Mouse (Mus musculus) cerebellum, adult 2 months (tissue): ENCODE results near the gene Gpr3. TPM values are rescaled to one million over a fixed set of nuclear protein-coding genes. Genes with fewer than 3 reads are reported as not detected.

Experiments used
- DNase-seq, 2 experiments: peaks; one replicate each; pipeline ENCODE4 v3.0.0; 2021
- H3K27ac ChIP-seq: fragments of 200-500 bp; 2 replicates; pipeline ENCODE4 v1.5.1; 2012; ENCODE audit warnings: low read length, control low read depth, inconsistent platforms; ENCODE audit not compliant: insufficient read depth
- H3K27me3 ChIP-seq: fragments of 200-500 bp; 2 replicates; pipeline ENCODE4 v1.6.1; 2012; ENCODE audit warnings: inconsistent platforms, mild to moderate bottlenecking, low read length, moderate library complexity; ENCODE audit not compliant: control insufficient read depth, insufficient read depth
- H3K4me1 ChIP-seq: fragments of 200-500 bp; 2 replicates; pipeline ENCODE4 v1.6.1; 2011; ENCODE audit warnings: low read length; ENCODE audit not compliant: control insufficient read depth, insufficient read depth
- H3K4me3 ChIP-seq: fragments of 200-500 bp; replicated peaks from 2 replicates; pipeline ENCODE3; 2011; ENCODE audit warnings: mild to moderate bottlenecking, low read depth, low read length, control low read depth; ENCODE audit not compliant: insufficient read depth
- CTCF ChIP-seq: fragments of 200-500 bp; IDR thresholded peaks from 2 replicates; pipeline ENCODE4 v1.5.1; 2011; ENCODE audit warnings: low read depth, mild to moderate bottlenecking, control low read depth, low read length, moderate library complexity, borderline replicate concordance; ENCODE audit not compliant: insufficient read depth
- POLR2A ChIP-seq: fragments of 200-500 bp; IDR thresholded peaks from 2 replicates; pipeline ENCODE4 v1.6.1; 2011; ENCODE audit warnings: low read length, control low read depth, borderline replicate concordance; ENCODE audit not compliant: insufficient read depth
- WGBS: fragments of 180-500 bp; shearing (Covaris S2); methylation state at CpG from one replicate; pipeline ENCODE4 v1.1.7; 2018; 5-methylcytosine and 5-hydroxymethylcytosine counted together
- polyA plus RNA-seq: library from polyadenylated mRNA; depleted of rRNA; stranded (reverse); fragments of >200 nt; gene quantifications from 2 replicates; pipeline ENCODE4 v1.2.3, GENCODE M21; 2012

The Gpr3 gene
- polyA plus RNA-seq, 1 experiment: 10.9 TPM

- Histone ChIP-seq H3K27me3 (no peaks in the 10 kb centered on the region), H3K4me3 (peak overlapping the region; percentile 36), H3K4me1 (no peaks in the 10 kb centered on the region), H3K27ac (no peak overlapping the region)
- WGBS: 15% methylated on average over 31 of the region's 31 CpGs
- no peak for TF ChIP-seq POLR2A
- TF ChIP-seq CTCF: no peak
- DNase-seq: peak; percentile 24 to 46
Measured at GRCm38 (mm10) chr4:133251214-133251613, 38.9 kb upstream of the Gpr3 start.

- no peaks in the 10 kb centered on the region for H3K4me1 ChIP-seq
- 1% methylated on average over 22 of the region's 22 CpGs for WGBS
- peak; percentile 86 to 92 for DNase-seq
- H3K4me3 ChIP-seq: peak overlapping the region; percentile 36
- no peaks in the 10 kb centered on the region for H3K27me3 ChIP-seq
- TF ChIP-seq POLR2A: no peak
- TF ChIP-seq CTCF: peak; percentile 86
- H3K27ac ChIP-seq: no peak overlapping the region
Measured at GRCm38 (mm10) chr4:133250609-133251008, 38.3 kb upstream of the Gpr3 start.

GRCm38 (mm10) chr4:133247806-133248449 is 35.6 kb upstream of the Gpr3 start:
- H3K4me3 ChIP-seq: no peak overlapping the region
- WGBS: 85% methylated on average over 13 of the region's 13 CpGs
- TF ChIP-seq POLR2A (no peak), CTCF (no peak)
- H3K27ac ChIP-seq: no peak overlapping the region
- no peaks in the 10 kb centered on the region for H3K4me1 ChIP-seq
- H3K27me3 ChIP-seq: no peaks in the 10 kb centered on the region
- DNase-seq: no peak

GRCm38 (mm10) chr4:133247072-133247471 is 34.7 kb upstream of the Gpr3 start:
- 31% methylated on average over 15 of the region's 15 CpGs for WGBS
- no peak overlapping the region for H3K4me3 ChIP-seq
- H3K27me3 ChIP-seq: no peaks in the 10 kb centered on the region
- H3K4me1 ChIP-seq: no peaks in the 10 kb centered on the region
- TF ChIP-seq POLR2A (no peak), CTCF (no peak)
- H3K27ac ChIP-seq: no peak overlapping the region
- no peak for DNase-seq

GRCm38 (mm10) chr4:133244289-133244688 is 32.0 kb upstream of the Gpr3 start:
- DNase-seq: no peak
- no peak overlapping the region for H3K27ac ChIP-seq
- 85% methylated on average over 1 of the region's 1 CpGs for WGBS
- H3K4me1 ChIP-seq: no peaks in the 10 kb centered on the region; the same call in 1 of the 2 replicates
- no peak overlapping the region for H3K4me3 ChIP-seq
- H3K27me3 ChIP-seq: no peaks in the 10 kb centered on the region
- TF ChIP-seq POLR2A (no peak), CTCF (no peak)

- Histone ChIP-seq H3K27ac (no peak overlapping the region), H3K4me1 (no peaks in the 10 kb centered on the region; the same call in 1 of the 2 replicates), H3K27me3 (no peaks in the 10 kb centered on the region), H3K4me3 (no peak overlapping the region)
- TF ChIP-seq CTCF (no peak), POLR2A (no peak)
- 66% methylated on average over 11 of the region's 13 CpGs for WGBS
- no peak for DNase-seq
Measured at GRCm38 (mm10) chr4:133243538-133243937, 31.2 kb upstream of the Gpr3 start.

GRCm38 (mm10) chr4:133242710-133243109 is 30.4 kb upstream of the Gpr3 start:
- H3K4me3 ChIP-seq: no peak overlapping the region
- WGBS: 64% methylated on average over 9 of the region's 9 CpGs
- no peaks in the 10 kb centered on the region for H3K27me3 ChIP-seq
- DNase-seq: no peak
- no peaks in the 10 kb centered on the region; the same call in 1 of the 2 replicates for H3K4me1 ChIP-seq
- no peak for TF ChIP-seq POLR2A
- TF ChIP-seq CTCF: no peak
- no peak overlapping the region for H3K27ac ChIP-seq

- Histone ChIP-seq H3K27me3 (no peaks in the 10 kb centered on the region), H3K4me3 (peak overlapping the region; percentile 81), H3K27ac (no peak overlapping the region), H3K4me1 (no peaks in the 10 kb centered on the region; the same call in 1 of the 2 replicates)
- no peak for DNase-seq
- TF ChIP-seq CTCF (no peak), POLR2A (no peak)
- WGBS: 37% methylated on average over 11 of the region's 11 CpGs
Measured at GRCm38 (mm10) chr4:133241910-133242309, 29.6 kb upstream of the Gpr3 start.
